Mouse (Mus musculus) stomach, postnatal 0 days (tissue): ENCODE measurements around the gene Slc36a4.

ENCODE experiments used
- CTCF ChIP-seq: IDR thresholded peaks from 2 replicates; pipeline ENCODE4 v1.5.1; 2016; ENCODE audit warnings: antibody characterized with exemption, low read depth, mild to moderate bottlenecking, moderate library complexity
- EP300 ChIP-seq: optimal IDR thresholded peaks from 2 replicates; pipeline ENCODE3; 2016; ENCODE audit warnings: antibody characterized with exemption

- no peak for TF ChIP-seq CTCF
- TF ChIP-seq EP300, result no peak
Observed at GRCm38 (mm10) chr9:15773426-15773825, 63.9 kb downstream of the Slc36a4 start.
